Mouse (Mus musculus) regulatory T cell (primary cell): ENCODE measurements around the gene Stxbp4.

ENCODE experiments used
- in situ Hi-C: fragments of 300-600 bp; cut with MboI, MseI; formaldehyde crosslinking; loops from one replicate; pipeline ENCODE4 v1.15.1; 2025; ENCODE audit warnings: high pct_unique_total_duplicates

Gene Stxbp4

DNA sequence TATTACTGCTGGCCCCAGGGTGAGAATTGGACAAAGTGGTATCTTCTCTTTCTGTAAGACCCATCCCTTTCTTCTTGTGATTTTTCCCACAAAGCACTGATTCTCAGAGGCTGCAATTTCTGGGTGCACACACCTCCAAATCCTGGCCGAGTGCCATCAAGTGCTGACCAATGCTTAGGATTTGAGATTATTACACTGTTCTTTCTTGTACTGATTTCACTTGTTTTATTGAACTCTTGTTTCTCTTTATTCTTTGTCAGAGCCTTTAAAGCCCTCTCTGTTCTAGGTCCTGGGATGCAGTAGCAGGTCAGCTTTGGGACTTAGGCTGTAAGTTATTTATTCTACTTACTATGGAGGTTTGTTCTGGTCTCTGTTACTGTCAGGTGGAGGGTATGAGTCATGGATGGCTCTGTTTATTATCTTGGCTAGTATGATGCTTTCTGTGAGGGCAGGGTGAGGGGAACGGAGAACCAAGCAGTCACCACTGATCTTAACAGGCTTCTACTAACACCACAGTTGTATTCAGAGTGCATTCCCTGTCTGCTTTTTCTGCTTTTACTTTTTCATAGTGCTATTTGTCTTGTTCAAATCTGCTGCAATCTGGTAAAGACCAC lies 67.1 kb downstream of the Stxbp4 start:
- in situ Hi-C loops, result no loop called here

DNA sequence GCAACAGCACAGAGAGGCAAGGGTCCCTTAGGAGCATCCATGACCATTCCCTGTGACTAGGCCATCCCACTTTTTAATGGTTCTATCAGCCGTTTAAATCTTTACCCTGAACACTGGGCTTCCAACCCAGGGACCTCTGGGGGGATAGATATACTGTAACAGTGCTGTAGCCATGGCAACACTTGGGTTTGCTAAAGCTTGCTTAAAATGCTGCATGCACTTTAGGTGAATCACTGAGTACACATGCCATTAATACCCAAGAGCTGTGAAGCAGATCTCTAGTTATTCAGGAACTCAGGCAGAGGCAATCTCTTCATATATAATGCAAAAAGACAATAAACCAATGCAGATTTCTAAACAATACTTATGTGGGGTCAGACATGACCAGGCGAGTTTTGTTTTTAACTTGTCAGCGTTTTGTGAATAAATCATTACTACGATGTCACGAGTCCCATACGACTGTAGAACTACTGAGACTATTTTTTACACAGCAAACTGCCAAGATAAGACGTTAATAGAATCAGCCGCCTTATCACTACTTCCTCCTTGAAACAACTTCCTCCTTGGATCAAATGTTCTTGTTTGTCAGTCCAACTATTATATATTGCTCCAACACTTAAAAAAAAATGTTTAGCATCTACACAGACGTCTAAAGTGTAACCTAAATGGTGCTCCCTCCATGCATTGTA lies 79.4 kb downstream of the Stxbp4 start:
- in situ Hi-C loops, result no loop called here

- in situ Hi-C loops, result no loop called here
Measured at GRCm38 (mm10) chr11:90556517-90556916, 81.4 kb downstream of the Stxbp4 start.

DNA sequence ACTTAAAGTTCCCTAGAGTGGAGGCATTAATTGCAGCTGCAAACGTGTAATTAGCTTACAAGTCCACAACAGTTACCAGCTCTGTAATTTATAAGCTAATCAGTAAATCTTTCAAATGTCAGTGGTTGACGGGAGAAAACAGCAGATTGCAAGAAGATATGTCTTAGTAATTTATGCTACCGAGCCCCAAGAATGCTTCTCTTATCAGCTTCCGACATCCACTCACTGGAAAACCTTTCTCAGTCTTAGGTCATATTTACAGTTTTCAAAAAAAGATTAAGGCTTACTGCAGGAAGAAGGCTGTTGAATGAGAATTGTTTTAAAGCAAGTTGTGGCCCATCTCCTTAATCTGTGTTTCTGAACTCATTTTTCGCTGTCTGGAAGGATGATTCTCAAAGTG lies 83.9 kb downstream of the Stxbp4 start:
- in situ Hi-C loops, result no loop called here

GRCm38 (mm10) chr11:90552303-90553201 lies 85.3 kb downstream of the Stxbp4 start:
- in situ Hi-C loops, result no loop called here

GRCm38 (mm10) chr11:90548560-90548959 lies 89.3 kb downstream of the Stxbp4 start:
- in situ Hi-C loops, result no loop called here

DNA sequence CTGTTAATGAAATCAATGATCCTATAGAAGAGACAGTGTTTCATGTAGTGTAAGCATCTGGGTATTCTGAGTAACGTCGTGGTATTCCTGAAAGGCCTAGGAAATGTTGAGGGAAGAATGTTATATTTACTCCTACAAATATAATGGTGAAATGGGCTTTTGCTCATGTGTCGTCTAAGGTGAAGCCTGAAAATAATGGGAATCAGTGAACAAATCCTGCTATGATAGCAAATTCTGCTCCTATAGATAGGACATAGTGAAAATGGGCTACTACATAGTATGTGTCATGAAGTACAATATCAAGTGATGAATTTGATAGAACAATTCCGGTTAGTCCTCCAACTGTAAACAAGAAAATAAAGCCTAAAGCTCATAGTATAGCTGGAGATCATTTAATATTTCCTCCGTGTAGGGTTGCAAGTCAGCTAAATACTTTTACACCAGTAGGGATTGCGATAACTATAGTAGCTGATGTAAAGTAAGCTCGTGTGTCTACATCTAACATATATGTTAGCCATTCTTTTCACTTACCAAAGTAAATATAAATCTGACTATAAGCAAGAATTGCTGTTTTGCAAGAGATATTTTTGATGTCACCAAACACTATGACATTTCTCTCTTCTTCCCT lies 99.1 kb downstream of the Stxbp4 start:
- in situ Hi-C loops, result loop anchor here (5.0 kb wide), 1 partner anchor 81 kb away; no protein-coding TSS in a partner anchor

GRCm38 (mm10) chr11:90525311-90525710 lies 112.6 kb downstream of the Stxbp4 start:
- in situ Hi-C loops, result no loop called here

- in situ Hi-C loops, result no loop called here
Measured at GRCm38 (mm10) chr11:90521040-90521439, 116.8 kb downstream of the Stxbp4 start.

DNA sequence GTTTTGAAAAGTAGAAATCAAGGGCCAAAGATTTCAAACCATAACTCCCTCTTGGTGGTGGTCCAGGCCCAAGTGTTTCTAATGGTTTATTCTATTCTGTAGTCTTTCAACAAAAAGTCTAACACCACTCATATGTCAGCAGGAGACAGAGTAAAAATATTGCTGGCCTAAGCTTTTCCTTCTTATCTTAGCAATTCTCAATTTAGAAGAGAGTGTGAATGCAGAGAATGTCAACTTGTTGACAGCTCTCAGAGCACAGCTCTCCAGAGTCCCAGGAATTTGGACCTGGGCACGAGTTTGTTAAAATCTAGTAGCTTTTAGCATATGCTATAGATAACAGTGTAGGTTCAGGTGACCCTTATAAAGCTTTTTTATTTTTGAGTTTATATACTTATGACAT lies 120.1 kb downstream of the Stxbp4 start:
- in situ Hi-C loops, result loop anchor here (10.0 kb wide), 1 partner anchor 933 kb away; no protein-coding TSS in a partner anchor

DNA sequence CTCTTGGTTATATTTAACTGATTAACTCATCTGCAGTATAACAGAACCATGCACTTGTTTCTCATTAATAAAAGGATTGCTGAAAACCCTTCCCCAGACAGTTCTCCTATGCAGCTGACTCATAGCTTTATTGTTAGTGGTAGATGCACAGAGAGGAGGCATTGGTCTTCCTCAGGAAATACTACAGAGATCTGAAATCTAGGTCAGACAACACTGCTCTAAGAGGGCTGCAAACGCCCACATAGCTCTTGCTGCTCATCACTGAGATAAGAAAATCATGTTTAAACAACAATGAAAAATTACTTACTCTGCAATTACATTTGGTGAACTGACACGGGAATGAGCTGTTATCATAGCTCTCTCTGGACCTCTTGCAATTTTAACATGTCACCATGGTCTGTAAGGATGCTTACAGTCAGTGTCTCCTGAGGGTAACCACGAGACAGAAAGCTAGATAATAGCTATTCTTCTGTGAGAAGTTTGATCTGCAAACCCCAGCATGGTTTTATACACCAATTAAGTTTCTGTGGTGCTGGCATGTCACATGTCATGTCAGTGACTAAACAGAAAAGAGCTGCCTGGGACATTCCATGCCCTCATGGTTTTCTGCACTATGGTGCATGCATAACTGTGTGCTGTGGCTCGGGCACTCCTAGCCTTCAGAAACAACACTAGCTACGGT lies 125.2 kb downstream of the Stxbp4 start:
- in situ Hi-C loops, result loop anchor here (10.0 kb wide), 1 partner anchor 928 kb away; no protein-coding TSS in a partner anchor

DNA sequence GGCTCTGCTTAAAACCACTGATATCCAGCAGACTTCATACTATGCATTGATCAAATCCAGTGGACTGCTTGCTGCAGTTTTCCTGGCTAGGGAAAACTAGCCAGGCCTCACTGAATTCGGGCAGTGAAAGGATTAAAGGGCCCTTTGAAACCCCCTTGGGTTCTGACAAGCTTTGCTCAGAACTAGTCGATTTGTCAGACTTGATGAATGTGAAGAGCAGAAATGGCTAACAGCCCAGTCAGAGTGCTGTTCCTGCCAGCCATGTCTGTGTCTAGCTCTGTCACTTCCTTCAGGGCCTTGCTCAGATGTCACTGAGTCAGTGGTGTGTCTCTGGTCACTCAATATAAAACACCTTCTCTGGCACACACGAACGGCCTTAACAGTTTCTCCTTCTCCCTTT lies 136.0 kb downstream of the Stxbp4 start:
- in situ Hi-C loops, result no loop called here

- in situ Hi-C loops, result no loop called here
Measured at GRCm38 (mm10) chr11:90499918-90500317, 138.0 kb downstream of the Stxbp4 start.

DNA sequence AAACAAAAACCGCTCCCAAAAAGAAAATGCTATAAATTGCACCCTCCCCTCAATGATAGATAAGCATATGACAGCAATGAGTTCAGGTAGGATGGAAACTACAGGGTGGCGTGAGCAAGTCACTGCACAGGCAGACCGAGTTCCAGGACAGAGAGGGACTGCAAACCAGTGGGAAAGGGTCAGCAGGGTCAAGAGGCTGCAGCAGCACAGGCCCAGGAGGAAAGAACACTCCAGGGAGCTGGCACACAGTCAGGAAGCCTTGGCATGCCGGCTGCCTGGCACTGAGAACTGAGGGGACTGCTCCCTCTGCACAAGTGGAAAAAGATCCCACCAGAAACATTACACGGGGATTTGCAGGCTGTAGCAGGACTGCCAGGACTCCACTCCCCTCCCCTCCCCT lies 139.4 kb downstream of the Stxbp4 start:
- in situ Hi-C loops, result no loop called here

DNA sequence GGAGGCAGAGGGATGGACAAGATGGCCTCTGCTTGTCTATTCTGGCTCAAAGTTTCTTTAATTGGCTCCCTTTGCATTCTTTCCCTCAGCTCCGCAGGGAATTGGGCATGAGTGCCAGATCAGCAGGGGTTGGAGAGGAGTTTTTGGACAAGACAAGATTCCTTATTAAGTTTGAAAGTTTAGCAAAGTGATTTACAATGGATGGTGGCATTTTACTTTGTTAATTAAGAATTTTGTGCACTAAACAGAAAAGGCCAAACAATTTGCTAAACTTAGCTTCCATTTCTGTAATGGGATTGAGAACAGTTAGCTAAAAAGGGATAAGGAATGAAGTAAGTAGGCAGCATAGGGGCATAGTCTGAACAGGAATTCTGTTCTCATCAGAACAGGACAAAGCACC lies 142.9 kb downstream of the Stxbp4 start:
- in situ Hi-C loops, result no loop called here

GRCm38 (mm10) chr11:90492511-90492910 lies 145.4 kb downstream of the Stxbp4 start:
- in situ Hi-C loops, result no loop called here

- in situ Hi-C loops, result loop anchor here (10.0 kb wide), 2 partner anchors 126 to 304 kb away; partner anchors contain the start of gene Gm45716
Measured at GRCm38 (mm10) chr11:90489166-90489565, 148.7 kb downstream of the Stxbp4 start.

GRCm38 (mm10) chr11:90487686-90488085 lies 150.2 kb downstream of the Stxbp4 start:
- in situ Hi-C loops, result loop anchor here (10.0 kb wide), 2 partner anchors 127 to 303 kb away; partner anchors contain the start of gene Gm45716

DNA sequence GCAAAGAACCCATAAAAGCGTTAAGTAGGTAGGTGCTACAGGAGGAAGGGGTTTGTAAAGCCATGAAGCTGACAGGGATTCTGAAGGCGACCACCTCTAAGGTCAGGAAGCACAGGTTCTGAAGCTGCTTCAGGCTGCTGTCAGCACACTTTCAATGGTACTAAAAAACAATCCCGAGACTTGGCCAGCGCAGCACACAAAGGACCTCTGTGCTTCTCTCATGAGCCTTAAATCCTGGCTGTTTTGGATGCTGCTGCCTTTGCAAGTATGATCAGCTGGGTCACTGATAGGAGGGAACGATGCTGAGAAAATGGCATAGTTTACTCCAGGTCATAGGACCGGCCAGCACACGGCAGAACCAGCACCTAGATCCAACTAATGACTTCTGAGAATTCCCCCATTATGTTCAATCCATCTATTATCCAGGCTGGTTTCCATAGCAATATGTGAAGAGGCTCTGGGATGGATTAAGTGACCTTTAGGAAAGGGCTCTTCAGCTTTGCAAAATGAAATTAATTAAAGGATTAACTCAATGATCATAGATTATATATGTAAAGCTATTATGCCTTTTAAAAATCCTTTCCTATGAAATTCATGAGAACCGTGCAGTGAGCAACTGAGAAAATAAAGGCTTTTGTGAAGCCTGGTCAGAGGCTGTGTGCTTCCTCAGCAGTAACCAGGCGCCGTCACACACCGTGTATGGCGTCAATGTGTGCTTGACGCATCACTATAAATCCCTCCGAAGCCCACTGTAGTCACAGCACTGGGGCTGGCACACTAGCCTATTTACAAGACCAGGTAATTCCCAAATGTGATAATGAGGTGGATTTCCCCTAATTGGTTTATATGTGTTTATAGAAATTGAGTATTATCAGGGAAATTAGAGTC lies 152.9 kb downstream of the Stxbp4 start:
- in situ Hi-C loops, result loop anchor here (10.0 kb wide), 2 partner anchors 130 to 300 kb away; partner anchors contain the start of gene Gm45716

GRCm38 (mm10) chr11:90483766-90484165 lies 154.1 kb downstream of the Stxbp4 start:
- in situ Hi-C loops, result loop anchor here (10.0 kb wide), 2 partner anchors 131 to 299 kb away; partner anchors contain the start of gene Gm45716
